Mouse (Mus musculus) regulatory T cell (primary cell): Measurements from ENCODE around the gene B3gnt7.

Experiments used
- in situ Hi-C: fragments of 300-600 bp; cut with MboI, MseI; formaldehyde crosslinking; loops from one replicate; pipeline ENCODE4 v1.15.1; 2025; ENCODE audit warnings: high pct_unique_total_duplicates

Gene B3gnt7

DNA sequence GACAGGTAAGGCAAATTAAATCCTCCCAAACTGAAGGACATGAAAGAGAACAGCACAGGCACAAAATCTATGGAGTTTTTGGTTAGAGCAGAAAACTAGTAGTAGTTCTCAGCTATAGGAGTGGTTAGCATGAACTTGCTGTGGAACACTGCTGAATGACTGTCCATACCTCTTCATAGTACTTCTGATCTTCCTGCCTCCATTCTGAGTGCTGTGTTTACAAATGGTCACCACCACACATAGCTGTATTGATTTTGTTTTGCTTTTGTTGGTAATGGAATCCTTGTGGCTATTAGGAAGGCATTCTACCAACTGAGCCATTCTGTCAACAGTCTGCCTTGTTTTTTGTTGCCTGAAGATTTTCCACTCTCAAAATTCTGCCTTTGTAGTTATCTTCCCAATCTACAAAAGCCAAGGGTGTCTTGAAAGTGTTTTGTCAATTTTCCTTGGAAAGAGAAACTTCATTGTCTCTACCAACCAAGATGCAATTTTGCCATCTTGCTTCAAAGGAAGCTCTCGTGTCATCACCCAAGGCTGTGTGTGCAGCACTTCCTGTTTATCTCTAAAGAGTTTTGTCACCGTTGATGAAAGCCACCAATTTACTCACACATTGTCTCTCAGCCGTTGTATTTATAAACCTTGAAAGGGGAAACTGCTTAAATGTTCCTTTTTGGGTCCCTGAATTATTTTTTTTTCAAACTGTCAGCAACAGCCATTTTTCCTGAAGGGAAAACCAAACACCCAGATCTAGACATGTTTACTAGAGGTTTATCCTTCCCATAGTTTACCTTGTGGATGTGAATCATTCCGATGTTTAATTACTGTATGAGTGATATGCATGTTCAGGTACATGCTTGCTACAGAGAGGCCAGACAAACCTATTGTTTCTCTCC lies 41.6 kb downstream of the B3gnt7 start:
- in situ Hi-C loops: no loop called here

DNA sequence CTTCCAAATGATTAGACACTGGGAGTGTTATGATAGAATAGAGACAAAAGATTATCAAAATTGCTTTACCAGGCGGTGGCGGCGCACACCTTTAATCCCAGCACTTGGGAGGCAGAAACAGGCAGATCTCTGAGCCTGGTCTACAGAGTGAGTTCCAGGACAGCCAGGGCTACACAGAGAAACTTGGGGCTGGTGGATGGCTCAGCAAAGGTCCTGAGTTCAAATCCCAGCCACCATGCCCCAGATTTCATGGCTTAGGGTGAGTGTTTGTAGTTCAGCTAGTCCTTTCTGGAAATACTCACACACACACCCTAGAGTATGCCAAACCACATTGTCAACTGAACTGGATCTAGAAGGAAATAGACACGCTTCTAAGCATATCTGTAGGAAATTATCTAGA lies 42.4 kb downstream of the B3gnt7 start:
- in situ Hi-C loops: no loop called here

DNA sequence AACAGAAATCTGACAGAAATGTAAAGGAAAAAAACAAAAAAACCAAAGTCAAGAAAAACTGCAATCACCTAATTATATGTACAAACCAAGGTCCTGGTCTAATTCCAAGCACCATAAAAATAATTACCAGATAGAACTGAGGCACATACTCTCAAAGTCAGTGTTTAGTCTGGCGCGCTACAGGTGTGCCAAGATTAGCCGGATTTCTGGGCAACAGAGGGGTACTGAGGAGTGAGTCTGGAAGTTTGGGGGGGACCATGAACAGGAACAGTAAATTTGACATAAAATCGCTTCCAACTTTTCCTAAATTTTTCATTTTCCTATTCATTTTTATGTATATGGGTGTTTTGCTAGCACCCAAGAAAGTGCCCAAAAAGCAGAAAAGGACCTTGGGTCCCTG lies 43.3 kb downstream of the B3gnt7 start:
- in situ Hi-C loops: no loop called here

DNA sequence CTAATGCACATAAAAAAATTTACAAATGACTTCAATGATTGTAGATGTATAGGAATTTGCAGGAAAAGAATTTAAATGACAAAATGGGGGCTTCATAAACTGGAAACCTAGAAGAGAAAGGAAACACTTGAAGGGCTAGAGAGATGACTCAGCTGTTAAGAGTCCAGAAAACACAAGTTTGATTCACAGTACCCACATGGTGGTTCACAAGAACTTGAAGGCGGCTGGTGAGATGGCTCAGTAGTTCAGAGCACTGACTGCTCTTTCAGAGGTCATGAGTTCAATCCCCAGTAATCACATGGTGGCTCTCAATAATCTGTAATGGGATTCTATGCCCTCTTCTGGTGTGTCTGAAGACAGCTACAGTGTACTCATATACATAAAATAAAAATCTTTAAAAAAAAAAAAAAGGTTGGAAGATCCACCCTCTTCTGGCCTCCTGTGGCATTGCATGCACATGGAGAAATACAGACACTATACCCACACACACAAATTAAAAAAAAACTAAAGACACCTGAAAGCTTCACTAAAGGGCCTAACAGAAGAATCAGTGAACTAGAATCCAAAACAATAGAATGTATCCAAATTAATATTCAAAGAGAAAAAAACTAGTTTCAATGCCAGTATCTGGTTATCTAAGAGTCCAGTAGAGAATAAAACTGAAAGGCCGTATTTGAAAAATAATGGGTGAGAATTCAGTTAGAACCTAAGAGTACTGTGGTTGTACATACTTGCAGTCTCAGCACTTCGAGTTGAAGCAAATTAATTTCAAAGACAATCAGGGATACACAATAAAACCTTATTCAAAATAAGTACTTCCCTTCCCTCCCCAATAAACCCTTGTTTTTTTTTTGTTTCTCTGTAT lies 44.5 kb downstream of the B3gnt7 start:
- in situ Hi-C loops: no loop called here

DNA sequence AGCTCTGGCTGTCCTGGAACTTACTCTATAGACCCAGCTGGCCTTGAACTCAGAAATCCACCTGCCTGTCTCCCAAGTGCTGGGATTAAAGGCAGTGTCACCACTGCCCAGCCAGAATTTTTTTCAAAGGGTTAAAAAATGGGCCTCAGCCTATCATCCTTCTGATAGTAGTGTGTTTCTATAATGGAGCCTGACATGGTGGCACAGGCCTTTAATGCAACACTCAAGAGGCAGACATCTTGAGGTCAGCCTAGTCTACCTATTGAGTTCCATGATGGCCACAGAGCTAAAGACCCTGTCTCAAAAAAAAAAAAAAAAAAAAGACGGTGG lies 45.0 kb downstream of the B3gnt7 start:
- in situ Hi-C loops: no loop called here

DNA sequence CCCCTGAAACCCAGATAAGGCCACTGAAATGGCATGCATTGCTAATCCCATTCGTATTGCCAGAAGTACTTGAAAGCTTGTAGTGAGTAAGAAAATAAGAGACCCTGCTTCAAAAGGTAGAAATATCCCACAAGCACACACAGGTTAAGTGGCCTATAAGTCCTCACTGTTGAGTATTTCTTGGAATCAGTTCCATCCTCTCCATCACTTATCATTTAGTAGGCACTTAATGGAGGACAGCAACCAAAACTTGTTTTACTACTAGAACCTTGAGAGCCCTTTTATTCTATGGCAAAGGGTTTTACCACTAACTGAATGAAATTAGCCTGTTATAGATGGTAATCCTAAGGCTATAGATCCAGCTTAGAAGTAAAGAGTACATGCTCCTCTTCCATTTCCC lies 45.5 kb downstream of the B3gnt7 start:
- in situ Hi-C loops: no loop called here

DNA sequence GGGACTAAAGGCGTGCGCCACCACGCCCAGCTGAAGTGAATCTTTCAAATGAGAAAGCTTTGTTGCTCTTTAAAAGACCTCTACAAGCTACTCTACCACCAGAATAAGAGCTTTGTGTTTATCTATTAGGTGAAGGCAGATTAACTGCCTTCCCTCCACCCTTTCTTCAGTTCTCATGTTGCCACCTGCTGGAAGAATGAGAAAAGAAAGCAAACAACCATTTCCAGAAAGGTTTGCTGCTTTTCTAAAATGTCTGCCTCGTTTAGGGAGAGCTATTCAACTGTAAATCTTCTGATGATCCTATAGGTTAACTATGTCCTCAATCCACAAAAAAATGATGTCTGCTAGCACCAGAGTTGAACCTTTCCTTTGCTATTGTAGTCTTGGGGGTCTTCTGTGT lies 46.2 kb downstream of the B3gnt7 start:
- in situ Hi-C loops: no loop called here

DNA sequence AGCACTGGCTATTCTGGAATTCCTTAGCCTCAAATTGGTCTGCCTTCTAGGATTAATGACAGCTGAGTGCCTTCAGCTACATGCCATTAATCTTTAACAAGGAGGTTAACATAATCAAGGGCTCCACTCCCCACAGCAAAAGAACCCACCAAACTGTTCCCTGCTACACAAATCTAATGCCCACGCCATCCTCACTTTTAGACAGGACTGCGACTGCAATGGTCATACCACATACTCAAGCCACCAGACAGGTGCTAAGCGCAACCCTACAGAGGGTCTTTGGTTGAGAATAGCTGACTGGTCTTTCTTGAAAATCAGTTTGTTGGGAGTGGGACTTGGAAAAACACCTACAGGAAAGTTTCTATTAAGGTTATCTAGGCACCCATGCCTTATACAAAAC lies 46.6 kb downstream of the B3gnt7 start:
- in situ Hi-C loops: no loop called here

DNA sequence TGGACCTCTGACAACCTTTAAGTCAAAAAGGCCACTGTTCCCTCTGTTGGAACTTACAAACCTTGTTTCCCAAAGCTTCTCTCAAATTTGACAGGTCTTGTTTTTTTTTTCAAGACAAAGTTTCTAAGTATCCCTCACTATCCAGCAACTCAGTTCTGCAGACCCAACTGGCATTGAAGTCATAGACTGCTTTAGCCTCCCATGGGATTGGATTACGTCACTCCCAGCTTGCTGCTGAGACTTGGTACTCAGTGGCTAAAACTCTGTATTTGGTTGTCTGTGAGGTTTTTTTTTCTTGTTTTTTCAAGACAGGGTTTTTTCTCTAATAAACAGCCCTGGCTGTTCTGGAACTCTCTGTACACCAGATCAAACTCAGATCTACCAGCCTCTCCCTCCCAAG lies 47.1 kb downstream of the B3gnt7 start:
- in situ Hi-C loops: no loop called here

DNA sequence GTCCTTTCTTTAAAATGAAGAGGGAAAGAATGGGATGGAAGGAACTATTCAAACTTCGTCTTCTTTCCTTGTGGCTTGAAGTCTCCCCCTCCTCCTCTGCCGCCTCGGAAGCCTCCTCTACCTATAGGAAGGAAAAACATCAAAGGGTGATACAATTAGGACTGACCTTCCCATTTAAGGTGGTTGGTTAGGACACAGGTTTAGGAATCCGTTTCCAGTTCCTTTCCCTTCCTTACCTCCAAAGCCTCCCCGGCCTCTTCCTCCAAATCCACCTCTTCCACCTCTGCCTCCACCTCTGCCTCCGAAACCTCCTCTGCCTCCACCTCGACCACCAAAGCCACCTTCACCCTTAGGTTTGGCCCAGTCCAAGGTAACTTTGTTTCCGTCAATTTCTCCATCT lies 47.9 kb downstream of the B3gnt7 start:
- in situ Hi-C loops: no loop called here

DNA sequence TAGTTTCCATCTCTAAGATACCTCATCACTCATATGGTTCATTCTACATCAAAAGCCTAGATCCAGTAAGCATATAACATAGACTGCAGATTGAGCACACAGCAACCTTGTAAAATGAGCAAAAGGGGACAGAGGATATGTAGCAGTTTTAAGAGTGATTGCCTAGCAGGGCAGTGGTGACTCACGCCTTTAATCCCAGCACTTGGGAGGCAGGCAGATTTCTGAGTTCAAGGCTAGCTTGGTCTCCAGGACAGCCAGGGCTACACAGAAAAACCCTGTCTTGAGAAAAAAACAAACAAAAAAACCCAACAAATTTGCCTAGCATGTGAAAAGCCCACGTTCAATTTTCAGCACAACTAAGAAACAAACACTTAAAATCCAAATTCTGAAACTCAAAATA lies 51.6 kb downstream of the B3gnt7 start:
- in situ Hi-C loops: no loop called here
